Mouse (Mus musculus) 416B (cell line): ENCODE results near the gene E430018J23Rik.

Experiments used
- DNase-seq: peaks from one replicate; pipeline ENCODE4 v3.0.0; 2011; ENCODE audit warnings: low read depth

Gene E430018J23Rik

DNA sequence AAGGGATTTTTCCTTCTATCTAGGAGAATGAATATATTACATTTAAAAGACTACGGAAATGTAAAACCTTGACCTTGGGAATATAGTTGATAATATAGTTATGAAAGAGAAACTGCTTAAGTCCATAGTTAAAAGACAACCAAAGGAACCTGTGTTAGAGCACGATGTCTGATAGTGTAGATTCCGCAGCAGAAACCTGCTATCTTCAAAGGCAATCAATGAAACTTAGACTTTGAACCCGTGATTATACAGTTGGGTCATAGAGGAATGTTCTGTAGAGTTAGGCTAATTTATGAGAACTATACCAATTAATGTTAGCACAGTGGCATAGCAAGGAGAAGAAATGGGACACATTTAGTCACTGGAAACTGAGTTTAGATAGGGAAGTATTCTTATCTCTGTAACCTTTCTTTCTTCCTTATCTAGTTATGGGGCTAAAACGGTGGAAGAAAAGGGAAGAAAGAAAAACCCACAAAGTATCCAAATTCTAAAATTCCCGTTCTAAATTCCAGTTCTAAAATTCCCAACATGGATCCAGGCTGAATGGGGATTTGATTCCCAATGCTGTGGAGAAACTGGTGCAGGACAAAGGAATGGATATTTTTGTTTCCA lies 15.0 kb downstream of the E430018J23Rik start:
- no peak for DNase-seq

DNA sequence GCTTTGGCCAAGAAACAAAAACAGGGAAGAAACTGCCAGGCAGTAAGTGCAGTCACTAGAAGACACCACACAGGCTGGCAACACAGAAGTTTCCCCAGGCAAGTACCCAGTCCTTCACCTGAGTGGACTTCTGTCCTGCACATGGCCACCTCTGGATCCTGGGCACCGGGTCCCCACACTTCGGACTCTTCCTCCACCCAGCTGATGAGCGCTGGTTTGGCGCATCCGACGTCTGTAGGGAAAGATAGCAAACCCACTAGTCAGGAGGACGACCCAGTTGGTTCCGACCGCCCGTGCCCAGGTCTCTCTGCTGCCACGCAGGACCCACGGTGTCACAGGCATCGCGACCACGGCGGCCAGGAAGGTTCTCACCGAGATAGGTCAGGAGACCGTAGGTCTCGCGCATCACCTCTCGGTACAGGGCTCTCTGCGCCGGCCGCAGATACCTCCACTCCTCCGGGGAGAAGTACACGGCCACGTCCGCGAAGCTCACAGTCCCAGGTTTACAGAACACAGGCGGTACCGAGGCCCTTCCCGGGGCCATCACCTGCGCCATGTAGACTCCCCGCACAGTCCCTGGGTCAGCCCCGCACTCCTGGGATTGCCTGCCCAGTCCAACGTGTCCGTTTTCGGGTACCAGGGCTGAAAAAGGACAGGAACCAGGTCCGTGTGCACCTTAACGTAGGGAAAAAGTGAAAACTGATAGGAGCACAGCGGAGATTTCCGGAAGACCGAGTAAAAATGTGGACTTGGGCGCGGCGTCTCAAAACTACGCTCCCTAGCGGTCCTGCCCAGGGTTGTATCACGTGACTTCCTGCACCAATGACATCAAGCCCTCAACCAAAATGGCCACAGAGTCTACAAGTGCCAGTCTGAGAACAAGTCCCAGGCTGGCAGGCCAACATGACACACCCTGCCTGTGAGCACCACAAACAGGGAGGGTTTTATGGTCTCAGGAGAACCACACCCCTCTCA lies 17.9 kb downstream of the E430018J23Rik start, which contains the start of gene Zfp747:
Zfp747 (minus strand) TSS at position 780 of the 975 bp plus-strand sequence.
- peak; percentile 98 for DNase-seq

DNA sequence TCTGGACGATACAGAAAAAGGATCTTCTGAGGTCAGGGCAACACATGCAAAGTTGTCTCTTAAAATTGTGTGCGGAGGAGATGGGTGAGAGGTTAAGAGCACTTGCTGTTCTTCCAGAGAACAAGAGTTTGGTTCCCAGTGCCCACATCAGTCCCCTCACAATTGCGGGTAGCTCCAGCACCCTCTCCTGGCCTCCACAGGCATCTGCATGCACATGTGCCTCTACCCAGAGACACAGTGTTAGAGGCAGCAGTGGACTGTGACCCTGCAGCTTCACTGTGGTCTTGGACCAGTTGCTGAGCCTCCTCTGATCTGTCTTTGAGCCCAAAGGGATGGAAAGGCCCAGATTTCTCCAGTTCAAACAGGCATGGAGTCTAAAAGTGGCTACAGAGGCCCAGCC lies 21.6 kb downstream of the E430018J23Rik start:
- DNase-seq, result peak; percentile 44

DNA sequence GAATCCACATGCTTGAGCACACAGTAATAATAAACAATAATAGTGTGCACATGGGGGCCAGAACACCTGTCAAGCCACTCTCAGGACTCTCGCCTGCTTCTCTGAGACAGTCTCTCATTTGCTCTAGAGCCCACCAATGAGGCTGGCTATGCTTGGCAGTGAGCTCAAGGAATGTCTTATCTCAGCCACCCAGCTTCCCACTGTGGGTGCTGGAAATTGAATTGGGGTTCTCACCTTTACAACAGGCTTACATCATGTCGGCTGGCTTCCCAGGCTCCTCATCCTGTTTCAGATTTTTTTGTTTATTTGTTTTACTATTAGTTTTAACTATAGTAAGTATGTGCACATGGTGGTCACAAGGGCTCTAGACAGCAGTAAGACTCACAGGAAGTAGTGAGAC lies 22.2 kb downstream of the E430018J23Rik start:
- DNase-seq, result no peak

DNA sequence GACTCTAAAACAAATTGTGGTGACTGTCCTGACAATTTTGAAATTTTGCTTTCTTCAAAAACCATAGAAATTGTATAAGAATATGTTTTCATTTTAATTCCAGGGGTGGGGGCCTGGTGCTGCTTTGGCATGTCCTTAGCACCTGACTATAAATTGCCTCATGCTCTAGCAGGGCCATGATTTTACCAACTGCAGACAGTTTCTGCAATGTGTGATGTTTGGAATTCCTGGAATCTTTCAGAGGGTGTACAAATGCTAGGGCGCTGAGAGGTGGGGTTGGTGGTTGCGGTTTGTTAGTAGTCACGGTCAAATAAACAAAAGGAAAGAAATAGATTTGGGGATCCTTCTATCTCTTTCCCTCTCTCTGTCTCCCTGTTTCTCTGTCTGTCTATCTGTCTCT lies 27.2 kb downstream of the E430018J23Rik start:
- DNase-seq, result no peak

DNA sequence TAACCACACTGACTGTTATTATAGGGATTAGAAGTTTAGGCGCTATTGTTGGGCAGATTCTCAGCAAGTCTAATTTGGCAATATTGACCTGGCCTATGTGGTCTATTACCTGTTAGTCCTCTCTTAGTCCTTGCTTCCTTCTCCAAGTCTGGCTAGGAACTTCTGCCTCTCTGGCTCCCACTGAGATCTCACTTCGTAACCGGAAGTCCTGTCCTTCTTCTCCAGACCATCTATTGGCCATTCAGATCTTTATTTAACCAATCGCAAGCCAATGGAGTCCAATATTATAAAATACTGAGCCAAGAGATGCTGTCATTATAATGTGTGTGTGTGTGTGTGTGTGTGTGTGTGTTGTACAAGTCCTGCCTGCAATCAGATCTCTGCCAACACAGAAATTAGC lies 29.3 kb downstream of the E430018J23Rik start:
- DNase-seq, result no peak

DNA sequence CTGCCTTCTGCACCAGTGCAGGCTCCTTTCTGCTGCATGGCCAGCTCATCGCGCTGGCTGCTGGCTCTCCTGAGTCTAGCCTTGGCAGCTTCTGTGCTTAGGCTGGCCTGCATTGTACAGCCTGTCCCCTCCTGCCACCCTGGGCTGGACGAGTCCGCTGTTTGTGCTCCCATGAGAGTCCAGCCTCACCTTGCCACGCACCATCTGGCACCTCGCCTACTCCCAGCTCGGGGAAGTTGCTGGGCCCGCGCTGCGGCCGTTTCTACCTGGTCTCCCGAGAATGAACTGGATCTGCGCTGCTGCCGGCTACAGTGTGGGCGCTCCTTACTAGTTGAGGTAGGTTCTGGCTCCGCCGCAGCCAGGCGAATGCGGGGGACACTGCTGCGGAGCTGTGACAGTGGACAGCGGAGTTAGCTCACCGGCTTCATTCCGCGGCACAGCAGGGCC lies 29.9 kb downstream of the E430018J23Rik start:
- DNase-seq, result no peak

DNA sequence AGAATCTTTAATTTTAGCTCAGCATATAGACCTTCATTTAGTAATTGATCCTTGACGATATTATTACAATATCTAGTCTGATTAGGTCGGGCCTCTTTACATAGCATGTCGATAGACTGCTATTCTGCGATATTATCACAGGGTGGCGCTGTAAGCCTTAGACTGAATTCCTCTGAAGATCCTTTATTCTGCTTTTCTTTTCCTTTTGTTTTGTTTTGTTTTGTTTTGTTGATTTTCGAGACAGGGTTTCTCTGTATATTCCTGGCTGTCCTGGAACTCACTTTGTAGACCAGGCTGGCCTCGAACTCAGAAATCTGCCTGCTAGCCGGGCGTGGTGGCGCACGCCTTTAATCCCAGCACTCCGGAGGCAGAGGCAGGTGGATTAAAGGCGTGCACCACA lies 31.0 kb downstream of the E430018J23Rik start:
- peak; percentile 83 for DNase-seq

DNA sequence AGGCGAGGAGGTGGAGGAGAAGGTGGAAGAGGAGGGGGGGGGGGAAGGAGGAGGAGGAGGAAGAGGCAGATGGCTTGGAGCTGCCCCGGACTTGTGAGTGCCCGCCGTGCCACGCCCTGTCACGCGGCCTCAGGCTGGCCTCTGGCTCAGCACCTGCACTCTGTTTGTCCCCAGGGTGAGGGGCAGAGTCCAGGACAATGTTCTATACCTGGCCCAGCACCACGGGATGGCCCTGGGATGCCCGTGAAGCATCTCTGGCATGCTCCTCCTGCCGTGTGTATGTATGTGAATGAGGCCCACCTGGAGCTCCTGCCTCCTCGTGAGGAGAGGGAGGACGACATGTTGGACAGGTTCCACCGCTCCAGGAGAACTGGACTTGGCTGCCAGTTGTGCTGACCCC lies 32.0 kb downstream of the E430018J23Rik start:
- DNase-seq, result no peak

DNA sequence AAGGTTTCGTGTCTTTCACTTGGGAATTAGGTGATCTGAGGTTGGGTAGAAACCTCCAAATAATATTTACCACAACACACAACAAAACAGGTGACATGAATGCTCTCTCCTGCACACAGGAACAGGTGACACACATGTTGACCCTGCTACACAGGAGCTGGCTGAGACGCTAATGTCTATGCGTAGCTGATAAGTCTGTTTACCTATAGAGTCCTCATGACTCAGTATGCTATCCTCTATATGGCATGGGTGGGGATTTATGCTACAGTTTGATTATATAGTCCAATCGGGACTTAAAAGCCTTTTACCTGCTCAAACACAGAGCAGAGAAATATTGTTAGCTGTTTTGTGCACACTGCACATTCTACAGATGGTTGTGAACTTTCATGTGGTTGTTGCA lies 33.2 kb downstream of the E430018J23Rik start:
- no peak for DNase-seq

DNA sequence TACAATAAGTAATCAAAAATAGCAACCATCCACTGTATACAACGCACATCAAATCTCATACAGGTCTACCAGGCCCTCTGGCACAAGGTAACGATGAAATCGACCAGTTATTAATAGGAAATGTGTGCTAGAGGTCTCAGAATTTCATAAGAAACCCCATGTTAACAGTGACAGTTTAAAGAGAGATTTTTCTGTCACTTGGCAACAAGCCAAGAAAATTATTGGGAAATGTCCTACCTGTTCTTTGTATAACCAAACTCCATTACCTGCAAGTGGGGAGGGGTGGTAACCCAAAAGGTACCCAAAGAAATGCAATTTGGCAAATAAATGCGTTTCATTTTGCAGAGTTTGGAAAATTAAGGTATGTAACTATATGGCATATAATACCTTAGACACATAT lies 35.0 kb downstream of the E430018J23Rik start:
- no peak for DNase-seq

DNA sequence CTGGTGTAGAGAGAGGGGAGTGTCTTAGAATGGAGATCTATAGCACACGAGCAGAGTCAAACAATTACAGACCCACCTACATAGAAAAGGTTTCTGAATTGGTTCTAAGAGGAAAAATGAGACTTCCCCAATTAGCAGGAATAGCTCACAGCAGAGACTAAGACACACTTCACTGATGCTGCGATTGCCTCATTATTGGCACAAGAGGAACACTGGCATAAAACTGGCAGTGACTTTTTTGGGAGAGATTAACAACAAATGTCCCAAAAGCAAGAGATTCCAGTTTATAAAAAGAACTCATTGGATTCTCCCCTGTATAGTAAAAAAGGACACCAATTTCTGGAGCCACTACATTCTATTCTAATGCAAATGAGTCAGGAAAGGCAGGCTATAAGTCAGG lies 35.6 kb downstream of the E430018J23Rik start:
- DNase-seq, result no peak

DNA sequence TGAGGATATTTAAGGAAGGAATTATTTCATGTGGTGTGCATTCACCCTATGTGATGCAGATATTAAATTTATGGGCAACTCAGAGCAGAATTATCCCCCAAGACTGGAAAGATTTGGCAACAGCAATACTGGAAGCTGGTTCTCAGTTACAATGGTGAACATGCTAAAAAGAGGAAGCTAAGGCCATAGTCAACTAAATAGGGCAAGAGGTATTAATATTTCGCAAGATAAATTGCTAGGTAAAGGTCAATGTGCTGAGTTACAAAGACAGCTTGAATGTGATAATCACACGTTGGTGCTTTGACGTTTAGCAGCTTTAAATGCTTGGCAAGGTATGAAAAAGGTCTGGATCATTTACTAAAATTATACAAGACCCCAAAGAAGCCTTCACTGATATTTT lies 37.6 kb downstream of the E430018J23Rik start:
- DNase-seq, result peak; percentile 63

DNA sequence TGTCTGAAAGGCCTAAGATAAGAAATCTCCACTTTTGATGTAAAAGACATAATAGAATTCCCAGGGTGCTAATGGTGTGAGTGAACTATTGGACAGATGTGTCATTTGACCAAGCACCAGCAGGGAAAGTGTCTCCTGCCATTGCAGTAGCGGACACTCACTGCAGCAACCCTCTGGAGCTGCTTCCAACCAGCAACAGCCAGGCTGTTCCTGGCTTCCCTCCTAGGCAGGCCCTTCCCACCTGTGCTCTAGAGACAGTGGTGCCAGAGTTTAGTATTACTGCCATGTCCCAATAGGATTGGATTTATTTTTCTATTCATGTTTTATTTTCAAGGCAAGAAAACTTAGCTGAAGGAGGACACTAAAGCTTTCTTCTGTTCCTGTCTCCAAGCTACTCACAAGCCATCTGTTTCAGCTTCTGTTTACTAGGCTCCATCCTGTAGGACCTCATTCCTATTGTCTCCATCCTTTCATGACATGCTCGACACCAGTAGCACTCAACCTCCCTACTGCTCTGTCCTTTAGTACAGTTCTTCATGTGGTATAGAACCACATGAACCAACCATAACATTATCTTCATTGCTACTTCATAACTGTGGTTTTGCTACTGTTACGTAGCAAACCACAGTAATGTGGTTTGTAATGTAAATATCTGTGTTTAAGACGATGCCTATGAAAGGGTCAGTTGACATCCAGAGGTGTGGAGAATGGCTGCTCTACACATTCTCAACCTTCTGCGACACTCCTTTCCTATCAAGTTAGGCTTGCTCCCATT lies 42.0 kb downstream of the E430018J23Rik start:
- peak; percentile 81 for DNase-seq

DNA sequence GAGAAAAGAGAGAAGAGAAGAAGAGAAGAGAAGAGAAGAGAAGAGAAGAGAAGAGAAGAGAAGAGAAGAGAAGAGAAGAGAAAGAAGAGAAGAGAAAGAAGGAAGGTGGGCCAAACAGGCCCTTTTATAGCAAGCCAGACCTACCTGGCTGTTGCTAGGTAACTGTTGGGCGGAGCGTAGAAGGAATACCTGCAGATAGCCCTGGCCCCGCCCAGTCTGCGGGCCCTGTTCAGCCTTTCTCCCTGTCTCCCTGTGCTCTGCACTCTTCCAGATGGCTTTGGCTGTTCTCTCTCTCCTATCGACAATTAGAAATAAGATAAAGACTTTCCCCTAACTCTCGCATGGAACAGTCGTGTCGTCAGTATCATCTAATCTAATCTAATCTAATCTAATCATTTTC lies 46.8 kb downstream of the E430018J23Rik start:
- no peak for DNase-seq

DNA sequence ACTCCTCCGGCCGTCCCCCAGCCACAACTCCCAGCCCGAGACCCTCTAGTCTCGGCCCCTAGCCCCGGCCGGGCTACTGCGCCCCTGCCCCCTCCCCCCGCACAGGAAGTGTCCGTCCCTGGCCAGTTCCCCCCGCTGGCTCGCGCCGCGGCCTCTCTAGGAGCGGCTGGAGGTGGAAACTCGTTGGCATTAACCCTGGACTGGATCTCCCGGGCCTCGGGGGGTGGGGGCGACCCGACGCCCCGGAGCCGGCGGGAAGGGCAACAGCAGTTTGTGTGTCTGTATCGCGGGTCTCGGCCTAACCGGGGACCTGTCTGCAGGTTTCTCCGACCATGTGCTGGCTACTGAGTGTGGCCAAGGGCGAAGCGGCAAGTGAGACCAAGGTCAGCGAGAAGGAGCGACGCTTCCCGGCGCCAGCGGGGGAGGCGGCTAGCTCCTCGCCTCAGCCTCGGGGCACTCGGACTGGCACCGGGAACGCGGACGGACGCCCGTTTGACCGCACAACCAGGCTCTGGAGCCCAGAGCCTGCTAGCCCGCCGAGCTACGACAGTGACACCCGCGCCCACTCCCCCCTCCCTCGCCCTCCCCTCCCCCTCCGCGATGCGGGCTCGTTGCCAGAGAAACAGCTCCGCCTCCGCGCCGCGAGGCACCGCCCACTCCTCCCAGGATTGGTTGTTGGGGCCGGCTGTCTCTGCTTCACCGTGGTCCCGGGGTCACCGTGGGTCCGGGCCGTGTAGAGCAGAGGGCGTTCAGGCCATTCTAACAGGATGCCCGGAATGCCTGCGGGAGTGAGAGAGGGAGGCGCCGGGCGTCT lies 47.7 kb downstream of the E430018J23Rik start, which contains the start of gene Zfp768:
Zfp768 (minus strand) TSS at position 78 of the 814 bp plus-strand sequence.
- peak; percentile 94 for DNase-seq

DNA sequence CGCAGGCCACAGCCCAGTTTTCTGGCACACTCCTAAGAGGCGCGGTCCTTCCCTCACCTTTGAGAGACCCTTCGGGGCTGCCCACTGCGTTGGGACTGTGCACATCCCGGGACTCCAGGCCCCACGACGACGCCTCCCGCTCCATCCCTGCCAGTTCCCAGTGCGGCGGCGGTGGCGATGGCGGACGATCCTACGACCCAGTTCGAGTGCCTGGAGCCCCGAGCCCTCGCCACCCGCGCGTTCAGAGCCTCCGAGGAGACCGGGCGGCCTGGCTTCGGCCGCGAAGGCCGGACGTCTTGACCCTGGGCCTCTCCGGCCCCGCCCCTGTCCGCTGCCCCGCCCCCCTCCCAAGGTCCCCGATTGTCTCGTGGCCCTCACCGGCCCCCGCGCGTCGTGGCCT lies 48.3 kb downstream of the E430018J23Rik start:
- no peak for DNase-seq

DNA sequence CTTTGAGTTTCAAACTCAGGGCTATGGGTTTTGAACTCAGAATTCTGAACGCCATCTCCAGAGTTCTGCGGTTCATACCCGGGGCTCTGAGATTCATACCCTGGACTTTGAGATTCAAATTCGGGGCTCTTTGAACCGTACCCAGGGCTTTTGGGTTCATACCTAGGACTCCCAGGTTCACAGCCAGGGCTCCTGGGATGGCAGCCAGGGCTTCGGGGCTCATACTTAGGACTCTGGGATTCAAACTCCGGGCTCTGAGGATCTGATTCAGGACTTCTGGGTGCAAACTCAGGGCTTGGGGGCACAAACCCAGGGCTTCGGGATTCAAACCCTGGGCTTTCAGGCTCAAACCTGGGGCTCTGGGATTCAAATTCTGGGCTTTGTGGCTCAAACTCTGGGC lies 49.1 kb downstream of the E430018J23Rik start:
- DNase-seq, result no peak

DNA sequence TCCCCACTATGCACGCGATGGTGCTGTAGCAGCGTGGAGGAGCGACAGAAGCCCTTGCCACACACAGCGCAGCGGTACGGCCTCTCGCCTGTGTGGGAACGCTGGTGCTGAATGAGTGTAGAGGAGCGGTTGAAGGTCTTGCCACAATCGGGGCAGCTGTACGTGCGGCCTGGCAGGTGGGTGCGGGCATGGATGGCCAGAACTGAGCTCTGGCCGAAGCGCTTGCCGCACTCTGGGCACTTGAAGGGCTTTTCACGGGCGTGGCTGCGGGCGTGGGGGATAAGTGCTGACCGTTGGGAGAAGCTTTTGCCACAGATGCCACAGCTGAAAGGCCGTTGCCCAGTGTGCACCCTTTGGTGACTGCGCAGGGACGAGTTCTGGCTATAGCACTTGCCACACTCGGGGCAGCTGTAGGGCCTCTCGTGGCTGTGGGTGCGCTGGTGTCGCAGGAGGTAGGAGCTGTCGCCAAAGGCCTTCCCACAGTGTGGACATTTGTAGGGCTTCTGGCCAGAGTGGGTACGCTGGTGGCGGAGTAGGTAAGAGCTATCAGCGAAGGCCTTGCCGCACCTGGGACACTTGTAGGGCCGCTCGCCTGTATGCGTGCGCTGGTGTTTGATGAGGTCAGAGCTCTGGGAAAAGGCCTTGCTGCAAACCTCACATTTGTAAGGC lies 49.9 kb downstream of the E430018J23Rik start:
- no peak for DNase-seq

DNA sequence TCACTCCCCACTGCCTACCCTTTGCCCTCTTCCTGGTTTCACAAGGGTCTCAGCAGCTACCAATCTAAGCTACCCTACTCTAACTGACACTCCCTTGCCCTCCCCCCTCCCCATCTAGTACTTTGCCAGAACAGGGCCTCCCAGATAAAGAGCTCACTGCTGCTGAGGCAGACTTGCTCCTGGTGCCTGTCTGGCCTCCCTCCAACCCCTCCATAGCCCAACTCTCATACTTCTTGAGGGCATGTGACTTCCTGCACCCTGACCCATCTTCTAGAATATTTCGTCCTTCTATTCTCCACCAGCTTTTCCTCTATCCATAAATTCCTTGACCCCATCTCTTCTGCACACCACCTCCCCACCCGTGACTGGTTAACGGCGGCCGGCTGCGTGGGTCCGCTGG lies 50.5 kb downstream of the E430018J23Rik start:
- no peak for DNase-seq

DNA sequence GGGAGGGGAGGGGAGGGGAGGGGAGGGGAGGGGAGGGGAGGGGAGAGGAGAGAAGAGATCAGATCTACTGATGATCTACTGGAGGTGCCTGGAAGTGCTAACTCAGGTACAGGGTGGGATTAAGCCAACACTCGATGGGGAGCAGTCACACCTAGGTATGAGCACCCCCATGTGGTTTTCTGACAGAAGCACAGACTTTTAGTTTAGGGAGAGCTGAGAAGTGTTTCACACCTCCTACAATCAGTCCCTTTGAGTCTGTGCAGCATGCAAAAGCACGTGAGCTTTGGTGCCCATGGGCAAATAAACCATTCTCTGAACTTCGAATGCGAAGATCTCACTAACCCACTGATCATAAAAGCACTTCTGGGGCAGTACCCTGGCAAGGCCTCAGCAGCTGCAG lies 51.1 kb downstream of the E430018J23Rik start:
- DNase-seq, result peak; percentile 64
